Mouse (Mus musculus) megakaryocyte, embryonic 14.5 days (primary cell): Measurements from ENCODE around the gene Lep.

Experiments
- FLI1 ChIP-seq: IDR thresholded peaks from 2 replicates; pipeline ENCODE4 v1.6.1; 2012; ENCODE audit warnings: low read length, inconsistent platforms, mixed read lengths
- GATA1 ChIP-seq: IDR thresholded peaks from 3 replicates; pipeline ENCODE4 v1.6.1; 2012; ENCODE audit warnings: mixed read lengths, low read length, inconsistent platforms, borderline replicate concordance

GRCm38 (mm10) chr6:29092904-29093303, 32.9 kb downstream of the Lep start:
- TF ChIP-seq GATA1 (no peak), FLI1 (no peak)
